Mouse (Mus musculus): ENCODE measurements around the gene Grifin. TPM values are rescaled to one million over a fixed set of nuclear protein-coding genes. Genes with fewer than 3 reads are reported as not detected.
A peak's percentile ranks its signal among the peaks of the same experiment; 100 is the strongest.

Gene Grifin
- polyA plus RNA-seq, 1 experiment from 2014 or later, result 1.4 TPM

- in situ Hi-C loops (cut with MboI; ENCODE audit: low pct_unique_long_range_greater_than_20kb), result no loop called here
- ChIA-PET CTCF (no interaction called here), POLR2A (no interaction called here)
- no peak for DNase-seq (ENCODE audit: low read depth, low spot score)
- TF ChIP-seq CTCF (IDR thresholded peaks at IDR 0.05), result no peak
- H3K27me3 ChIP-seq, result no peaks in the 10 kb centered on the region
- ATAC-seq, result no peak
Observed at GRCm38 (mm10) chr5:140556859-140557258, 8.0 kb downstream of the Grifin start.

- no peak for DNase-seq (ENCODE audit: low read depth, low spot score)
- POLR2A ChIA-PET, result interaction anchor here (1.2 kb wide), 1 partner anchor 10 kb away, joined by 3 read pairs; no protein-coding TSS in a partner anchor
- CTCF ChIA-PET, result interaction anchor here (1.7 kb wide), 1 partner anchor 13 kb away, joined by 6 read pairs; no protein-coding TSS in a partner anchor
- in situ Hi-C loops (cut with MboI; ENCODE audit: low pct_unique_long_range_greater_than_20kb), result no loop called here
- H3K27me3 ChIP-seq, result no peaks in the 10 kb centered on the region
- no peak for TF ChIP-seq CTCF (IDR thresholded peaks at IDR 0.05)
- ATAC-seq, result no peak
Observed at GRCm38 (mm10) chr5:140553719-140554118, 11.2 kb downstream of the Grifin start.

GRCm38 (mm10) chr5:140549306-140550047 is 15.4 kb downstream of the Grifin start:
- in situ Hi-C loops (cut with MboI; ENCODE audit: low pct_unique_long_range_greater_than_20kb), result no loop called here
- CTCF ChIA-PET, result interaction anchor here (1.6 to 1.7 kb wide), 2 partner anchors 9 kb away, joined by 3 to 7 read pairs; no protein-coding TSS in a partner anchor
- TF ChIP-seq CTCF (IDR thresholded peaks at IDR 0.05), result no peak
- DNase-seq (ENCODE audit: low read depth, low spot score) (peak; percentile 38), ATAC-seq (peak; percentile 82)
- POLR2A ChIA-PET, result interaction anchor here (0.6 to 1.2 kb wide), 4 partner anchors 53 to 751 kb away, joined by 3 to 5 read pairs (median 4); partner anchors contain the start of gene Lfng
- H3K27me3 ChIP-seq, result no peaks in the 10 kb centered on the region

- CTCF ChIA-PET, result no interaction called here
Observed at GRCm38 (mm10) chr5:140546332-140546731, 18.5 kb downstream of the Grifin start.

GRCm38 (mm10) chr5:140545651-140546050 is 19.2 kb downstream of the Grifin start:
- no peak for ATAC-seq
- TF ChIP-seq CTCF (IDR thresholded peaks at IDR 0.05), result no peak
- H3K27me3 ChIP-seq, result no peaks in the 10 kb centered on the region
- no peak for DNase-seq (ENCODE audit: low read depth, low spot score)
- POLR2A ChIA-PET, result no interaction called here
- in situ Hi-C loops (cut with MboI; ENCODE audit: low pct_unique_long_range_greater_than_20kb), result no loop called here
- CTCF ChIA-PET, result interaction anchor here (1.1 kb wide), 1 partner anchor 9 kb away, joined by 3 read pairs; no protein-coding TSS in a partner anchor

More at GRCm38 (mm10) chr5:140546332-140546731, 18.5 kb downstream of the Grifin start:
- no peak for DNase-seq (ENCODE audit: low read depth, low spot score)
- in situ Hi-C loops (cut with MboI; ENCODE audit: low pct_unique_long_range_greater_than_20kb), result no loop called here
- peak; percentile 39 for TF ChIP-seq CTCF (IDR thresholded peaks at IDR 0.05)
- no peak for ATAC-seq
- POLR2A ChIA-PET, result no interaction called here
- no peaks in the 10 kb centered on the region for H3K27me3 ChIP-seq

GRCm38 (mm10) chr5:140542811-140543575 is 21.9 kb downstream of the Grifin start:
- ATAC-seq, result no peak
- no peaks in the 10 kb centered on the region for H3K27me3 ChIP-seq
- ChIA-PET POLR2A (interaction anchor here (0.7 kb wide), 1 partner anchor 1429 kb away, joined by 6 read pairs; no protein-coding TSS in a partner anchor), CTCF (interaction anchor here (1.3 to 1.6 kb wide), 2 partner anchors 36 to 77 kb away, joined by 3 read pairs; no protein-coding TSS in a partner anchor)
- in situ Hi-C loops (cut with MboI; ENCODE audit: low pct_unique_long_range_greater_than_20kb), result loop anchor here (5.0 kb wide), 3 partner anchors 74 to 204 kb away; no protein-coding TSS in a partner anchor
- no peak for TF ChIP-seq CTCF (IDR thresholded peaks at IDR 0.05)
- DNase-seq (ENCODE audit: low read depth, low spot score), result no peak

- ATAC-seq (no peak), DNase-seq (ENCODE audit: low read depth, low spot score) (no peak)
- TF ChIP-seq CTCF (IDR thresholded peaks at IDR 0.05), result peak; percentile 86
- CTCF ChIA-PET, result interaction anchor here (0.6 to 3.1 kb wide), 19 partner anchors 8 to 210 kb away, joined by 3 to 31 read pairs (median 4); partner anchors contain the start of gene Iqce
- in situ Hi-C loops (cut with MboI; ENCODE audit: low pct_unique_long_range_greater_than_20kb), result loop anchor here (5.0 kb wide), 3 partner anchors 77 to 207 kb away; no protein-coding TSS in a partner anchor
- H3K27me3 ChIP-seq, result no peaks in the 10 kb centered on the region
- POLR2A ChIA-PET, result no interaction called here
Observed at GRCm38 (mm10) chr5:140540106-140540505, 24.8 kb downstream of the Grifin start.

GRCm38 (mm10) chr5:140538111-140538683 is 26.7 kb downstream of the Grifin start:
- H3K27me3 ChIP-seq, result no peaks in the 10 kb centered on the region
- in situ Hi-C loops (cut with MboI; ENCODE audit: low pct_unique_long_range_greater_than_20kb), result loop anchor here (5.0 kb wide), 1 partner anchor 66 kb away; no protein-coding TSS in a partner anchor
- ChIA-PET POLR2A (no interaction called here), CTCF (interaction anchor here (1.1 to 3.1 kb wide), 3 partner anchors 60 to 212 kb away, joined by 3 to 31 read pairs (median 6); no protein-coding TSS in a partner anchor)
- no peak for TF ChIP-seq CTCF (IDR thresholded peaks at IDR 0.05)
- DNase-seq (ENCODE audit: low read depth, low spot score) (no peak), ATAC-seq (no peak)

- ChIA-PET POLR2A (interaction anchor here (0.8 to 1.3 kb wide), 2 partner anchors 10 to 63 kb away, joined by 3 read pairs; no protein-coding TSS in a partner anchor), CTCF (interaction anchor here (1.9 kb wide), 1 partner anchor 10 kb away, joined by 6 read pairs; no protein-coding TSS in a partner anchor)
- no peak for TF ChIP-seq CTCF (IDR thresholded peaks at IDR 0.05)
- in situ Hi-C loops (cut with MboI; ENCODE audit: low pct_unique_long_range_greater_than_20kb), result no loop called here
- DNase-seq (ENCODE audit: low read depth, low spot score) (no peak), ATAC-seq (no peak)
- no peaks in the 10 kb centered on the region for H3K27me3 ChIP-seq
Observed at GRCm38 (mm10) chr5:140526754-140527153, 38.1 kb downstream of the Grifin start.

- TF ChIP-seq CTCF (IDR thresholded peaks at IDR 0.05), result no peak
- CTCF ChIA-PET, result interaction anchor here (1.2 kb wide), 1 partner anchor 14 kb away, joined by 3 read pairs; no protein-coding TSS in a partner anchor
- POLR2A ChIA-PET, result interaction anchor here (0.8 to 0.9 kb wide), 2 partner anchors 11 to 18 kb away, joined by 3 read pairs; no protein-coding TSS in a partner anchor
- DNase-seq (ENCODE audit: low read depth, low spot score) (no peak), ATAC-seq (no peak)
- in situ Hi-C loops (cut with MboI; ENCODE audit: low pct_unique_long_range_greater_than_20kb), result no loop called here
- H3K27me3 ChIP-seq, result no peaks in the 10 kb centered on the region
Observed at GRCm38 (mm10) chr5:140521196-140521595, 43.7 kb downstream of the Grifin start.
